In genomic region chr2:90717948-90718347, GRCm38 (mm10) we compare ENCODE assay signal across 25 mouse cellular contexts.
"Had no signal": no experiment of that assay in that cellular context is flagged by ENCODE, and none has a peak within 500 bp of the region (broad histone marks: within the 10 kb centered on the region; RNA-seq: fewer than 3 reads in every experiment).

No protein-coding gene starts in this region.

- H3K27me3 ChIP-seq: limb, embryonic 12.5 days; liver, embryonic 12.5 days; liver, embryonic 15.5 days; lung, embryonic 15.5 days; megakaryocyte, embryonic 14.5 days; midbrain, embryonic 13.5 days; neural tube, embryonic 13.5 days had no signal

- H3K9ac ChIP-seq: limb, embryonic 12.5 days; liver, embryonic 12.5 days; liver, embryonic 15.5 days; lung, embryonic 15.5 days; midbrain, embryonic 13.5 days; neural tube, embryonic 13.5 days had no signal

- ATAC-seq: liver, embryonic 12.5 days; midbrain, embryonic 13.5 days had no signal

- H3K4me1 ChIP-seq: limb, embryonic 12.5 days; lung, embryonic 15.5 days; midbrain, embryonic 10.5 days; midbrain, embryonic 13.5 days; neural tube, embryonic 13.5 days had no signal

- H3K27ac ChIP-seq: kidney, postnatal 0 days; layer of hippocampus, adult 2 months; left cerebral cortex, adult 2 months; limb, embryonic 12.5 days; liver, embryonic 12.5 days; liver, embryonic 15.5 days; lung, embryonic 15.5 days; midbrain, embryonic 10.5 days; midbrain, embryonic 13.5 days; neural tube, embryonic 13.5 days; stomach, postnatal 0 days had no signal

- DNase-seq: kidney, postnatal 25 days; layer of hippocampus, adult 9-11 months; layer of hippocampus, postnatal 36 days; liver; lung, adult 18-20 months; lung, postnatal 10 days; lung, postnatal 36 days; right cerebral cortex, adult 18-20 months; right cerebral cortex, postnatal 14 days; right cerebral cortex, postnatal 4 days; thymus, adult 2 months; thymus, postnatal 14 days; thymus, postnatal 4 days had no signal

- H3K4me2 ChIP-seq: limb, embryonic 12.5 days; liver, embryonic 12.5 days; liver, embryonic 15.5 days; lung, embryonic 15.5 days; midbrain, embryonic 13.5 days; neural tube, embryonic 13.5 days had no signal

- H3K4me3 ChIP-seq: layer of hippocampus, adult 2 months; left cerebral cortex, adult 2 months; limb, embryonic 12.5 days; liver, embryonic 12.5 days; liver, embryonic 15.5 days; lung, embryonic 15.5 days; megakaryocyte, embryonic 14.5 days; midbrain, embryonic 10.5 days; midbrain, embryonic 13.5 days; neural tube, embryonic 13.5 days had no signal

- H3K9me3 ChIP-seq: limb, embryonic 12.5 days; liver, embryonic 12.5 days; liver, embryonic 15.5 days; lung, embryonic 15.5 days; megakaryocyte, embryonic 14.5 days; midbrain, embryonic 10.5 days; midbrain, embryonic 13.5 days; neural tube, embryonic 13.5 days had no signal
